Mouse (Mus musculus) mature B cell (primary cell): Measurements from ENCODE around the gene Gpr15.

Experiments
- in situ Hi-C: fragments of 300-500 bp; cut with MboI; formaldehyde crosslinking; loops from 2 replicates; pipeline ENCODE4 v1.14.3; 2019

Gpr15 gene

GRCm38 (mm10) chr16:58718666-58719120 is at the start of gene Gpr15:
Gene Gpr15, minus strand, starts transcription at chr16:58719070.
- in situ Hi-C loops = no loop called here

DNA sequence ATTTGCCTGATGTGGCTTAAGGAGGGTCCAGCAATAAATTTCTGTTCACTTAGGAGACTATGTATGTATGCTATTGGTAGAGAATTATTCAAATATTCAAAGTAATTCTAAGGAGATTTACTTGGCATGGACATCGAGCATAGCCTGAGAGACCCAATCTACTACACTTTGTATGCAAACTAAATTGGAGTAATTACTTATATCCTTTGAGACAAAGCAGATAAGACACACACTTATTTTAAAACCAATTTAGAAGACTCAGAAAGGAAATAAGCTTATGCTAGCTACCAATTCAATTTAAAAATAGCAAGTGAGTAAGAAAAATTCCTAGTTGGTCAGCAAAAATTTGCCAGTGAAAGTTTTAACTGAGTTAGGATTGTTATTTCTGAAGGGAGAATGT is 44.2 kb upstream of the Gpr15 start, which contains the start of gene Olfr172:
TSS of gene Olfr172 (minus strand) at position 101 of the 400 bp plus-strand sequence.
- in situ Hi-C loops = no loop called here

DNA sequence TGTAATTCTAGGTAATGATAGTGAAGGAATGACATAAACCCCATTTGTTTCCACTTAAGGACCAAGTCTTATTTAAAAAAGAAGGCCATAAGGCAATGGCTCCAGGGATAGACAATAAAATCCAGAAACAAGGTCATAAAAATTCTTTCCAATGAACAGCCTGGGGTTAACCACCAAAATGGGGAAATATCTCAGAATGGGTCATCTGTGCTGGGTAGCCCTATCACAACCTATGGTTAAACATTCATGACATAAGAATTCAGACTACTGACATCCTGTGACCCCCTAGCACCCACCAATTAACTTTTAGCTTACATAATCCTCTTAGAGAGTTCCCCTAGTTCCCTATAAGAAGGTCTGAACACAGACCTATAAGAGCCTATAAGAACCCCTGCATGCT is 37.3 kb upstream of the Gpr15 start:
- in situ Hi-C loops = no loop called here

GRCm38 (mm10) chr16:58751314-58751713 is 32.4 kb upstream of the Gpr15 start:
- in situ Hi-C loops = no loop called here

DNA sequence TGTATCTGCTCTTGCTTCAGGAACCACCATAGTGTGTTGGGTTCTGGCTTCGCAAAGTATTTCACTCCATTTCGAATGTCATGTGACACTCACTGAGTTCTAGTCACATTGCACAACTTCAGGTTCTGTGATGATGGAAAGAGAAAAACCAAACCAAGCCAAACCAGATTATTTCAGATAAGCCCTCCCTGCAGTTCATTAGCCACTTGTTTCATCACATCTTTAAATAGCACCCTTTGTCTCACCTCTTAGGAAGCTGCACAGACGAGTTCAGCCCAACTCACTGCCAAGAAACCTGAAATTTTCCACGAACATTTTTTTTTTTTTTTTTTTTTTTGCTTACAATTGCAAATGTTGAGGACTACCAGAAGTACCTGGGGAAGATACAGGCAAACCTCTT is 27.8 kb upstream of the Gpr15 start:
- in situ Hi-C loops = no loop called here

DNA sequence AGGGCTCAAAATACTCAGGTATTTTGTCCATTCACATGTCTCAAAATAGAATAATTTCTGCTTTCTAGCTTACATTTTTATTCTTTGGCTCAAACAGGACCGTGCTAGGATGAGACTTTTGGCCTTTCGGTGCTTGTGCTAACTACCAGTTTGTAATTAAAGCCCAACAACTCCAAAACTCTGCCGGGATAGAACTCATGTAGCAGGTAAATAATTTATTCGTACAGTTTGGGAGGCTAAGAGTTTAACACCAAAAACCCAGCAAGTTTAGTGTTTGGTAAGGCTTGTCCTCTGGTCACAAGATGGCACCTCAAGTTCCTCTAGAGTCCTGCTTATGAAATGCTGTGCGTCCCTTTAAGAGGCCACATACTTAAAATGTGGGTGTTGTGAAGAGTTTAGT is 21.9 kb upstream of the Gpr15 start:
- in situ Hi-C loops = no loop called here

DNA sequence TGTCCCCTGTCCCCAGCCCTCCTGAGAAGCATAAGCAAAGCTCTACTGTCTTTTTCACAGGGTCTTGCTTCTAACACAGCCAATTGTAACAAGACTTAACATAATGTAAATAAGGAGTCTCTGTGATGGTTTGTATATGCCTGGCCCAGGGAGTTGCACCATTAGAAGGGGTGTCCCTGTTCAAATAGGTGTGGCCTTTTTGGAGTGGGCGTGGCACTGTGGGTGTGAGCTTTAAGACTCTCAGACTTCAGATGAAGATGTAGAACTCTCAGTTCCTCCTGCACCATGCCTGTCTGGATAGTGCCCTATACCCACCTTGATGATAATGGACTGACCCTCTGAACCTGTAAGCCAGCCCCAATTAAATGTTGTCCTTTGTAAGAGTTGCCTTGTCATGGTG is 19.9 kb upstream of the Gpr15 start:
- in situ Hi-C loops = no loop called here

- in situ Hi-C loops = no loop called here
Observed at GRCm38 (mm10) chr16:58738205-58738604, 19.3 kb upstream of the Gpr15 start.

GRCm38 (mm10) chr16:58728176-58728671 is 9.4 kb upstream of the Gpr15 start:
- in situ Hi-C loops = no loop called here

- in situ Hi-C loops = no loop called here
Observed at GRCm38 (mm10) chr16:58727477-58728131, 8.7 kb upstream of the Gpr15 start, which contains the start of gene Cldnd1. Gene Cldnd1, plus strand, starts transcription at chr16:58727910.

GRCm38 (mm10) chr16:58726680-58727476 is 8.0 kb upstream of the Gpr15 start:
- in situ Hi-C loops = no loop called here

GRCm38 (mm10) chr16:58722292-58722691 is 3.4 kb upstream of the Gpr15 start:
- in situ Hi-C loops = no loop called here

- in situ Hi-C loops = no loop called here
Observed at GRCm38 (mm10) chr16:58715018-58715417, 3.9 kb downstream of the Gpr15 start.

DNA sequence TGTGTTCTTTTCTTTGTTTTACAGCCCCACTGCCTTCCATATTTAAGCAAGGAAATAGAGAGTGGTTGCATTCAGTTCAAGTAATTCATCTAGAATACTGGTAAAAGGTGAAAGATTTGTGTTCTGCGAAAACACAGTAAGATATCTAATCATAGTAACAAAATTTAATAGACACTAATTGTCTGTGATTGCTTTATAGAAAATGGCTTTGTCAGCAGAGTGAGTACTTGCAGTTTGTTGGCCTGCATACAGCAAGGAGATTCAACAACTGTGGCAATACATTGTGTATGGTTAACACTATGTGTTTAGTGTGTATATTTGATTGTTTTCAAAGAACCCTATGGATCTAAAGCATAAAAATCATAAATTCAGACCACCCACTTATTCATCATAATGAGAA is 5.7 kb downstream of the Gpr15 start:
- in situ Hi-C loops = no loop called here

- in situ Hi-C loops = no loop called here
Observed at GRCm38 (mm10) chr16:58712221-58712620, 6.6 kb downstream of the Gpr15 start.

GRCm38 (mm10) chr16:58709536-58709935 is 9.3 kb downstream of the Gpr15 start:
- in situ Hi-C loops = no loop called here

GRCm38 (mm10) chr16:58708601-58709475 is 10.0 kb downstream of the Gpr15 start:
- in situ Hi-C loops = no loop called here

DNA sequence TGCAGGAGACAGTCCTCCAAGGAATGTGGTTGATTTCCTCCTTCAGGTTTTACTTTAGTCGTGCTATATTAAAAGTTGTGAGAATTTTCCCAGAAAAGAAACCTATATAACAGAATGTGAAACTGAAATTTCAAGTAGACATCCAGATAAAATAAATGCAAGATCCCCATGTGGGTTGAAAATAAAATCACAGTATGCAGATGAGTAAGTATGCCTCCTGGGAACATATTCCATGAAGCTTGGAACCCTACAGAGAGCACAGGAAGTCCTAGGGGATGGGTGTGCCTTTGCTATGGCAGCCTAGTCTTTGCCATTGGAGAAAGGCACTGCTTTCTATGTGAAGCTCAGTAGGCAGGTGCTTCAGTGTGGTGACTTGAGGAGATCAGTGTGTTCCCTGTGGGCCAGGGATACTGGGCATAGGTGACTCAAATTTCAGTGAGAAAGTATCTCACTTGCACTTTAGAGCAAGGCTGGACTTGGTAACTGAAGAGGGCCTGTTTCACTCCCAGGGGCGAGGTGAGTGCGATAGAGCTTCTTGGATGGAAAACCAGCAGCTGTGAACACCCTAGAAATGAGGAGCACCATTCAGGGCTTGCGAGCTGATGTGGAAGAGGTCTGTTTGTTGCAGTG is 11.5 kb downstream of the Gpr15 start:
- in situ Hi-C loops = no loop called here

- in situ Hi-C loops = no loop called here
Observed at GRCm38 (mm10) chr16:58704999-58705398, 13.9 kb downstream of the Gpr15 start.

DNA sequence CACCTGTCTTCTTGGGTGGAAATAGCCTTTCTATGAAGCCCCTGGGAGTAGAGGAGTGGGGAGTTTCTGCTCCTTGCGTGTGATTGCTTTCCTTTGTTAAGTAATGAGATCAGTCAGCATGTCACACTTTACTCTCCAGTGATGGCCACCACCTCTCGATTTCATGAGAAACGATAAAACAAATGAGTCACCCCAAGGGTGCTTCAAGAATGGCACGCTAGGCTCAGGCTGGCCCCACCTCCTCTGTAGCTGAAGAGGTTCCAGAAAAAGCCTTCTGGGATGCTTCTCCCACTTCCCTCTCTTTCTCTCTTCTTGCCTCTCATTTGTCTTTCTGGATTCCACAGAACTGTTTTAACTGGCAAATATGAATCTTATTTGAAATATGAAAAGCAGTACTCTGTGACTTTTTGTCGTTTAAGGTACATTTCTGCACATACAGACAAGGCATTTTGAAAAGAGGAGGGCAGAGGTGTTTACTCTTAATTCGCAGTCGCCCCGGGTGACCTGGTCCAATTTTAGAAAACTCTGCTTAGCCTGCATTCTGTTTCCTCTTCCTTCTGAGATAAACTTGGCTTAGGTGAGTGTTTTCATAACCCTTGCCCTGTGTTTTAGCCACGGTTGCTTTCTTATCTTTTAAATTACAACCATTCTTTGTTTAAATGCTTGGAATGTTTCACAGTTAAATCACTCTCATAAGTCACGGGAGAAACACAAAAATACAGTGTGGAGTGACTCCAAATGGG is 15.3 kb downstream of the Gpr15 start:
- in situ Hi-C loops = no loop called here
